Mouse (Mus musculus) telencephalon, adult 2 months (tissue): ENCODE results near the gene Taar8c.
"Not testable (repeated sequence)": the region's sequence is repeated elsewhere in the genome, so short reads cannot be mapped to it uniquely, and the experiment has no call there.

ENCODE experiments used
- DNase-seq: peaks from one replicate; pipeline ENCODE4 v3.0.0-alpha.2; 2011; ENCODE audit warnings: low read depth, low spot score

The Taar8c gene

DNA sequence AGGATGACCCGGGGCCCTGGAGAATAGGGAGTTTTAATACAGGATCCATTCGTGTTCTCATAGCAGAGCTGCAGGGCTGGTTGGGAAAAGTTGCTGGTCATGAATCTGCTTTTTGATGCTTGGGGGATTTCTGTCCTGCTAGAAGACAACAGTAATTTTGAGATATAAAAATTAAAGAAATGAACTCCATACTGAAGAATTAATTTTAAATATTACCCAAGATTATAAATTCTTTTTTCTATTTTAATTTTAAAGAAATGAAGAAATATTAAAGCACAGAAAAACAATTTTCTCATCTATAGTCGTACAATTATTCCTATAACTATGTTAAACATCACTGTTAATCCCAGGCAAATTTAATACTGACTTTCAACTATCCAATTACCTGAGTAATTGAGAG is at the start of gene Taar8c:
Gene Taar8c, minus strand, starts transcription at position 101 of the 400 bp plus-strand sequence.
- DNase-seq, result not testable (repeated sequence)

DNA sequence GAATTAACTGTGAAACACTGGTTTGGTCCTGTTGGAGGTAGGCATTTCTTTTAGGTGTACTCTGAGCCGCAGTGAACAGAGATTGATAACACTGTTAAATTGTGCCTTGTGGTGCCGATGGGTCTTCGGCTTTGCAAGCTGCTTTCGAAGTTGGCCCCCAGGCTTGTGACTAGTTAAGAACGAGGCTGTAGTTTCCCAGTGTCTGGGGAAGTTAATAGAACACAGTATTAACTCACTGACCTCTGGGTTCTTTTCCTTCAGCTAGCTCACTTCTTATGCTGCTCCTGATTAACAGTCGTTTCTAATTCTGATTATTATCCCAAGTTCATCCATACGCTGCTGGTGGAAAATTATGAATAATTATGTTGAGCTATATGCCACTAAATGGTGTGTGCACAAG is 48.4 kb upstream of the Taar8c start:
- no peak for DNase-seq

GRCm38 (mm10) chr10:24149135-24149781 is 47.5 kb upstream of the Taar8c start, which contains the start of gene Stx7:
Stx7 (plus strand) TSS chr10:24149302.
- peak; percentile 90 for DNase-seq

- DNase-seq, result no peak
These were observed 41.0 kb upstream of the Taar8c start for GRCm38 (mm10) chr10:24142735-24143134.

DNA sequence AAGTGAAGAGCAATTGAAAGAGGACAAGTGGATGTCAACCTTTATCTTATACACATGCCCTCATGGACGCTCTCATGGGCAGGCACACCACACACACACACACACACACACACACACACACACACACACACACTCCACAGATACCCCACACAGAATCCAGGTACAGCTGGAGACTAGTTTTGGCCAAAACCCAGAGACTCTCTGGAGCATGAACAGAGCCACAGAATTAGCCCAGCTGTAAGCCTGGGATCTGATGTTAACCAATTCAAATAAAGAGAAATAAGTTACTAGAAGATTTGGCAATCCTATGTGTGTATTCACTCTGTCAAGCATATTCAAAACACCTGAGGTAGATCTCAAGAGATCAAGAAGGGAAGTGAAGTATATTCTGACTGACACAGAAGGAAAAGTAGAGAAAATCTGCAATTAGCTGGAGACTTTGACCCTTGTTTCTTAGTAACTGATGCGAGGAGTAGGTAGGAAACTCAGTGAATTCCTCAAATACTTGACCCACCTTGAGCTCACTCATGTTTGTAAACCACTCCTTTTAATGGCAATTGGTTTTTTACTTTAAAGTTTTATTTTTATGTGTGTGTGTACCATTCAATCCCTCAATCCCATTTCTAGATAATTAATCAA is 37.0 kb upstream of the Taar8c start:
- DNase-seq, result no peak

- DNase-seq, result no peak
These were observed 32.4 kb upstream of the Taar8c start for GRCm38 (mm10) chr10:24134071-24134645.

DNA sequence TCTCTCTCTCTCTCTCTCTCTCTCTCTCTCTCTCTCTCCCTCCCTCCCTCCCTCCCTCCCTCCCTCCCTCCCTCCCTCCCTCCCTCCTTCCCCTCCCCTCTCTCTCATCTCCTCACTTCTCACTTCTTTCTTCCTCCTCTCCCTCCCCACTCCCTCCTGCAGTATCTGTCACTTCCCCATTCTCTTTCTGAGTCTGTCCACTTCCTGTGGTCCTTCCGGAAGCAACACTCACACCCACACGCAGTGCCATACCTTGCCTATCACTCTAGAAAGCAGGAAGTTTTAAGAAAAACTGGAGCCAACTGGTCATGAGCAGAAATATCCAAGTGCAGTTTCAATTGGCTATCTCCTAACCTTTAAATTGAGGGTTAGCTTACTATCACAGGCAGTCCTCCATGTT is 31.4 kb upstream of the Taar8c start:
- DNase-seq, result no peak

DNA sequence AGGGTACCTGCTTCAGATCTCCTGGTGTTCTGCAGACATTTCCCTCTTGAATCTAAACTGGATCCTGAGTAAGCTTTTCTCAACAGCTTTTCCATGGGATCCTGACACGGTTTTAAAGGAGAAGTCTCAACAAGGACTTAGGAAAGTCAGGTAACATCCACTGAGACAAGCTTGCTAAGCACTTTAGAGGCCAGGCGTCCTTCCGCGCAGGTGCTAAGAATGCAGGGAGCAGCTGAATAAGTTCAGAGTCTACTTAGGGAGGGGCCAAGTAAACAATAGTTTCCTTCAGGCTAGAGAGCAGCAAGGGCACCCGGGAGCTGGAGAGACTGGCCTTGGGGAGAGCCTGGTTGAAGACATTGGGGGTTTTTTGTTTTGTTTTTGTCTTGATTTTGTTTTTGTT is 30.6 kb upstream of the Taar8c start:
- no peak for DNase-seq

GRCm38 (mm10) chr10:24131451-24132262 is 29.9 kb upstream of the Taar8c start:
- peak; percentile 64 for DNase-seq

- DNase-seq, result peak; percentile 22
These were observed 9.5 kb upstream of the Taar8c start for GRCm38 (mm10) chr10:24111116-24111778.

GRCm38 (mm10) chr10:24109434-24109833 is 7.7 kb upstream of the Taar8c start, which contains the start of gene Taar9:
Taar9 (minus strand) TSS chr10:24109534.
- not testable (repeated sequence) for DNase-seq

- DNase-seq, result no peak
These were observed 6.5 kb upstream of the Taar8c start for GRCm38 (mm10) chr10:24108236-24108635.

GRCm38 (mm10) chr10:24107747-24108146 is 6.0 kb upstream of the Taar8c start:
- DNase-seq, result no peak

GRCm38 (mm10) chr10:24103299-24103698 is 1.6 kb upstream of the Taar8c start:
- DNase-seq, result not testable (repeated sequence)

DNA sequence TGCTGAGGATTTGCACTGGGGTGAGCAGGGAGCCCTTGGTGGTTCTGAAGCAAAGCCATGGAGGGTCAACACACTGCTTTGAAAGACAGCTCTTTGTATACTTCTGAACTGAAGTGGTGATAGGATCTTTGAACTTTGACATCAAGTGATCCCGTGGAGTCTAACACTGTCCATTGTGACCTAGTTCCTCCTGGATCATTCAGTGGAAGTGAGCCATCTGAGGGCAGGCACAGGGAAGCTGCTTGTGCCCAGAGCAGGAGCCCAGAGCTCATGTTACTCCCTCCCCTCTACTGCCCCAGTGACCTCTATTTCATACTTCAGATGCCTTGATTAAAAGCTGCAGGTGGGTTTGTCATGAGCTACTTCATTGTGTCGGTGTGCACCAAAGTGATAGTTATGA is 4.7 kb downstream of the Taar8c start:
- DNase-seq, result not testable (repeated sequence)

DNA sequence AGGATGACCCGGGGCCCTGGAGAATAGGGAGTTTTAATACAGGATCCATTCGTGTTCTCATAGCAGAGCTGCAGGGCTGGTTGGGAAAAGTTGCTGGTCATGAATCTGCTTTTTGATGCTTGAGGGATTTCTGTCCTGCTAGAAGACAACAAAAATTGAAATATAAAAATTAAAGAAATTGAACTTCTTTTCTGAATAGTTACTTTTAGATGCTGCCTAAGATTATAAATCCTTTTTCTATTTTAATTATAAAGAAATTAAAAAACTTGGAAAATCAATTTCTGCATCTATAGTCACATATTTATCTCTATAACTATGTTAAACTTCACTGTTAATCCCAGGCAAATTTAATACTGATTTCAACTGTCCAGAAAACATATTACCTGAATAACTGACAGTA is 9.5 kb downstream of the Taar8c start, which contains the start of gene Taar8b:
Gene Taar8b, minus strand, starts transcription at position 101 of the 400 bp plus-strand sequence.
- DNase-seq, result no peak

GRCm38 (mm10) chr10:24087168-24087567 is 14.5 kb downstream of the Taar8c start:
- no peak for DNase-seq

DNA sequence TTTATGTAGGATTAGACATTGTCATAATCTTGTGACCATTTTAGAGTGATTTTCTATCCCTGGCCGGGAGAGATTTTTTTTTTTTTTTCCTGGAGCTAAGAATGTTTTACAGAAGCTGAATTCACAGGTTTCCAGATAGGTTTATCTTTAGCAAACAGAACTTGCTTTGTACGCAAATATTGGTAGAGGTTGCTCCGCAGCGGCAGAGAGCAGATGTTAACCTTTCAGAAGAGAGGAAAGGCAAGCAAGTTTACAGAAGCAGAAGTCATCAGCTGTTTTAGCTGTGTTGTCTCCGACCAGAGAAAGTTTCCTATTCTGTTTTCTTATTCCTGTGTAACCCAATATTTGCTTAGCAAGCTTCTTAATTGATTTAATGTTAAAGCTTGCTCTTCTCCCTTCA is 15.2 kb downstream of the Taar8c start:
- no peak for DNase-seq

DNA sequence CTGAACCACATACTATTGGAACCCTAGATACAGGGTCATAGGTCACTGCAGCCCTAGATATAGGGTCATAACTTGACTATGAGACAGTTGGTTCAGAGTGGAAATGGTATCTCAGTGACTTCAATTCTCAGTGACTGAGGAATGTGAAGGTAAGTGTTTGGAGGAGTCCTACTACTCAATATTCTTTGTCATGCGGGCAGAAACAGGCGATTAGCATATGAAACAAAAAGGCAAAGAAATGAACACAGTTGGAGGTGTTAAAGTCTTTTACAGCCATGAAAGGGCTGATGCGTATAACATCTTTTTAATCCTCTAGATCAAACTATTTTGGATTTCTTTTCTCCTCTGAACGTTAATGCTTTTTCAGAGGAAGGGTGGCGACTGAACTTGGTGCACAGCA is 15.8 kb downstream of the Taar8c start:
- DNase-seq, result no peak

GRCm38 (mm10) chr10:24080166-24080565 is 21.5 kb downstream of the Taar8c start:
- DNase-seq, result peak; percentile 40

DNA sequence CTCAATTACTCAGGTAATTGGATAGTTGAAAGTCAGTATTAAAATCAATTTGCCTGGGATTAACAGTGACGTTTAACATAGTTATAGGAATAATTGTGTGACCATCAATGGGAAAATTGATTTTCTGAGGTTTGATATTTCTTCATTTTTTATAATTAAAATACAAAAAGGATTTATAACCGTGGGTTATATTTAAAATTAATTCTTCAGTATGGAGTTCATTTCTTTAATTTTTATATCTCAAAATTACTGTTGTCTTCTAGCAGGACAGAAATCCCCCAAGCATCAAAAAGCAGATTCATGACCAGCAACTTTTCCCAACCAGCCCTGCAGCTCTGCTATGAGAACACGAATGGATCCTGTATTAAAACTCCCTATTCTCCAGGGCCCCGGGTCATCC is 25.5 kb downstream of the Taar8c start, which contains the start of gene Taar8a:
Gene Taar8a, plus strand, starts transcription at position 301 of the 400 bp plus-strand sequence.
- DNase-seq, result not testable (repeated sequence)
